Mouse (Mus musculus) intestine, embryonic 16.5 days (tissue): ENCODE data around the gene Tbx10. TPM values are rescaled to one million over a fixed set of nuclear protein-coding genes. Genes with fewer than 3 reads are reported as not detected.

Source experiments
- ATAC-seq: fragments of 200-750 bp; cut with Nextera tagmentation; 2 replicates; pipeline ENCODE4 v1.8.0; 2017; ENCODE audit warnings: moderate TSS enrichment, moderate library complexity
- H3K27ac ChIP-seq: fragments of 300-500 bp; sonication (generic); 2 replicates; pipeline ENCODE4 v1.5.1; 2014; ENCODE audit warnings: mild to moderate bottlenecking, low read length
- H3K27me3 ChIP-seq: fragments of 300-500 bp; sonication (generic); replicated peaks from 2 replicates; pipeline ENCODE4 v1.6.1; 2014; ENCODE audit warnings: low read length, control low read depth, mixed read lengths; ENCODE audit not compliant: control insufficient read depth, insufficient read depth
- H3K36me3 ChIP-seq: fragments of 300-500 bp; sonication (generic); 2 replicates; pipeline ENCODE4 v1.6.1; 2014; ENCODE audit warnings: low read length, control low read depth; ENCODE audit not compliant: control insufficient read depth, insufficient read depth
- H3K4me1 ChIP-seq: fragments of 300-500 bp; sonication (generic); 2 replicates; pipeline ENCODE4 v1.6.1; 2014; ENCODE audit warnings: low read length, control low read depth, mixed read lengths; ENCODE audit not compliant: control insufficient read depth, insufficient read depth
- H3K4me2 ChIP-seq: fragments of 300-500 bp; sonication (generic); 2 replicates; pipeline ENCODE4 v1.6.1; 2014; ENCODE audit warnings: low read depth, low read length, control low read depth
- H3K4me3 ChIP-seq: fragments of 300-500 bp; sonication (generic); 2 replicates; pipeline ENCODE4 v1.5.1; 2014; ENCODE audit warnings: mild to moderate bottlenecking, low read length
- H3K9ac ChIP-seq: fragments of 300-500 bp; sonication (generic); 2 replicates; pipeline ENCODE4 v1.6.1; 2014; ENCODE audit warnings: low read depth, low read length
- H3K9me3 ChIP-seq: fragments of 300-500 bp; sonication (generic); 2 replicates; pipeline ENCODE4 v1.6.1; 2016; ENCODE audit warnings: low read length, control low read depth; ENCODE audit not compliant: control insufficient read depth
- WGBS: fragments of 180-500 bp; shearing (Covaris S2); extraction: QIAGEN DNeasy Blood & Tissue Kit; methylation state at CpG from one replicate; pipeline ENCODE4 v1.1.7; 2014; 5-methylcytosine and 5-hydroxymethylcytosine counted together
- polyA plus RNA-seq: library from polyadenylated mRNA; unstranded; fragments of >200 nt; fragmentation: Nextera tagmentation; extraction: Ambion mirVana; gene quantifications from 2 replicates; pipeline ENCODE4 v1.2.1, GENCODE M21; 2015

Tbx10 gene
- polyA plus RNA-seq, 1 experiment from 2014 or later: 0.73 TPM

- Histone ChIP-seq H3K9ac (0 out of 2 replicates have a peak overlapping the region, but pooled peaks have one; percentile 19), H3K36me3 (no peaks in the 10 kb centered on the region), H3K27ac (no peak overlapping the region), H3K4me3 (no peak overlapping the region), H3K9me3 (no peaks in the 10 kb centered on the region), H3K4me2 (no peak overlapping the region), H3K4me1 (peaks cover 25% of the 10 kb centered on the region), H3K27me3 (no peaks in the 10 kb centered on the region)
- ATAC-seq: no peak
- WGBS: 48% methylated on average over 8 of the region's 8 CpGs
Measured at GRCm38 (mm10) chr19:3997231-3997630, 4.7 kb downstream of the Tbx10 start.

- H3K27ac ChIP-seq: no peak overlapping the region
- H3K4me2 ChIP-seq: no peak overlapping the region
- no peaks in the 10 kb centered on the region for H3K36me3 ChIP-seq
- ATAC-seq: no peak
- no peaks in the 10 kb centered on the region for H3K27me3 ChIP-seq
- H3K9me3 ChIP-seq: no peaks in the 10 kb centered on the region
- H3K4me1 ChIP-seq: peaks cover 23% of the 10 kb centered on the region
- H3K9ac ChIP-seq: no peak overlapping the region
- 76% methylated on average over 8 of the region's 8 CpGs for WGBS
- no peak overlapping the region for H3K4me3 ChIP-seq
Measured at GRCm38 (mm10) chr19:3998335-3998734, 5.8 kb downstream of the Tbx10 start.

GRCm38 (mm10) chr19:3999121-3999730, 6.7 kb downstream of the Tbx10 start:
- no peak overlapping the region for H3K27ac ChIP-seq
- WGBS: 83% methylated on average over 9 of the region's 9 CpGs
- ATAC-seq: no peak
- H3K27me3 ChIP-seq: no peaks in the 10 kb centered on the region
- H3K9me3 ChIP-seq: no peaks in the 10 kb centered on the region
- no peak overlapping the region for H3K4me3 ChIP-seq
- peak overlapping the region; percentile 95 for H3K9ac ChIP-seq
- peaks cover 23% of the 10 kb centered on the region for H3K4me1 ChIP-seq
- H3K36me3 ChIP-seq: no peaks in the 10 kb centered on the region
- peak overlapping the region; percentile 96 for H3K4me2 ChIP-seq

DNA sequence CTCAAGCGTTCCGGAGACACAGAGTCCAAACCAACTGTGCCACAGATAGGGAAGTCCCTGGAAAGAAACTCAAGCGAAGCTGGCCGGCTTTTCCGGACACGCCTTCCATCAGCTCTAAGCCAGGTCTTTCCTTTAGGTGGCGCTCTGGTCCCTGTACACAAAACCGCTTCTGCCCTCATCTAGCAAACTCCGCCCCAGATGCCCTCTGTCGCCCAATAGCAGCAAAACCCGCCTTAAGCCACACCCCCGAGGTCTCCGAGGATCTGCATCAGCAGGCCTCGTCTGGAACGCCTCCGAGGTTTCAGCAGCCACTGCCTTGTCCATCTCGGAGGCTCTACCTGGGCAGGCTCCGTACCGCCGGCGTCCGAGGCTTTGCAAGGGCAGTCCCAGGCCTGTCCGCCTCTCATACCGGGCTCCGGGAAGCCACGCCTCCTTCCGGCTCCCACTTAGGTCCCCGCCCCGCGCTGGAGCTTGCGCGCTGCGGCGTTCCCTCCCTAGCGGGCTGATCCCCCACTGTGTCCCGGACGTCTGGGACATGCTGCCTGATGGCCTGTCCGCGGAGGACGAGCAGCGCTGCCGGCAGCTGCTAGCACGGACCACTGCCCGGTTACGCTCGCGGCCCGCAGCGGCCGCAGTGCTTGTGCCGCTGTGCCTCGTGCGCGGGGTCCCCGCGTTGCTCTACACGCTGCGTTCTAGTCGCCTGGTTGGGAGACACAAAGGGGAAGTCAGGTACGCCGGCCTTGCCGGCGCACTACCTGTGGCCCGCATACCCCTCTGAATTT, 7.8 kb downstream of the Tbx10 start, which contains the start of the genes Nudt8 and Gm49405:
Gene Nudt8 (plus strand): TSS at position 462 of the 782 bp plus-strand sequence.
Gene Gm49405 (plus strand): TSS at position 508 of the 782 bp plus-strand sequence.
- peak within 1 kb of the TSS; percentile 99 for H3K27ac ChIP-seq
- H3K4me3 ChIP-seq: peak within 1 kb of the TSS; percentile 85
- H3K9ac ChIP-seq: peak within 1 kb of the TSS; percentile 95
- ATAC-seq: peak; percentile 92
- H3K36me3 ChIP-seq: no peaks in the 10 kb centered on the region
- peaks cover 23% of the 10 kb centered on the region for H3K4me1 ChIP-seq
- H3K9me3 ChIP-seq: no peaks in the 10 kb centered on the region
- WGBS: under 1% methylated on average over 64 of the region's 64 CpGs
- H3K4me2 ChIP-seq: peak within 1 kb of the TSS; percentile 96
- H3K27me3 ChIP-seq: no peaks in the 10 kb centered on the region

GRCm38 (mm10) chr19:4000949-4001525, 8.5 kb downstream of the Tbx10 start:
- peak overlapping the region; percentile 99 for H3K27ac ChIP-seq
- peak overlapping the region; percentile 96 for H3K4me2 ChIP-seq
- peak; percentile 11 for ATAC-seq
- H3K9ac ChIP-seq: peak overlapping the region; percentile 95
- 16% methylated on average over 17 of the region's 17 CpGs for whole genome bisulfite sequencing
- H3K4me3 ChIP-seq: peak overlapping the region; percentile 85
- no peaks in the 10 kb centered on the region for H3K36me3 ChIP-seq
- no peaks in the 10 kb centered on the region for H3K9me3 ChIP-seq
- no peaks in the 10 kb centered on the region for H3K27me3 ChIP-seq
- peaks cover 23% of the 10 kb centered on the region for H3K4me1 ChIP-seq

GRCm38 (mm10) chr19:4001752-4002151, 9.2 kb downstream of the Tbx10 start:
- Histone ChIP-seq H3K27ac (no peak overlapping the region), H3K4me2 (no peak overlapping the region), H3K4me3 (no peak overlapping the region), H3K27me3 (no peaks in the 10 kb centered on the region), H3K4me1 (peaks cover 23% of the 10 kb centered on the region), H3K36me3 (no peaks in the 10 kb centered on the region), H3K9ac (peak overlapping the region; percentile 95), H3K9me3 (no peaks in the 10 kb centered on the region)
- WGBS: 76% methylated on average over 5 of the region's 5 CpGs
- no peak for ATAC-seq

DNA sequence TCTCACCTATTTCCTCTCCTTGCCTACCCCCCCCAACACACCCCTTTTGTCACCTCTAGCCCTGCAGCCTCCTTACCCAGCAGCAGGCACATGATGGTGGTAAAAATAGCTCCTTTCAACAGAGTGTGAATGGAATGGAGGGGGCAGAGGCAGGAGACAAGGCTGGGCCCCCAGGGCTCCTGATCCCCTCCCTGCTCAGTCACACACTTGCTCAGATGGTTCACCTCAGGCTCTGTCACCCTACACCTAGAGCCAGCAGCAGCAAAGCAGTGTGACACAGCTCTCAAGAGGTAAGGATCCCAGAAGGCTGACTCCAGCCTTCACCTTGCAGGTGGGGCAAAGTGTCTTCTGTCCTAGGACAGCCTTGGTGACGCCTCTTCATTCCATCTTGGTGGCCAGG, 10.6 kb downstream of the Tbx10 start, which contains the start of gene Doc2g:
Gene Doc2g (plus strand): TSS at position 202 of the 400 bp plus-strand sequence.
- H3K36me3 ChIP-seq: peaks cover 9% of the 10 kb centered on the region
- no peak within 1 kb of the TSS for H3K27ac ChIP-seq
- WGBS: 65% methylated on average over 1 of the region's 1 CpGs
- peaks cover 23% of the 10 kb centered on the region for H3K4me1 ChIP-seq
- H3K4me3 ChIP-seq: no peak within 1 kb of the TSS
- H3K4me2 ChIP-seq: no peak within 1 kb of the TSS
- no peaks in the 10 kb centered on the region for H3K27me3 ChIP-seq
- ATAC-seq: no peak
- H3K9me3 ChIP-seq: no peaks in the 10 kb centered on the region
- no peak within 1 kb of the TSS for H3K9ac ChIP-seq

DNA sequence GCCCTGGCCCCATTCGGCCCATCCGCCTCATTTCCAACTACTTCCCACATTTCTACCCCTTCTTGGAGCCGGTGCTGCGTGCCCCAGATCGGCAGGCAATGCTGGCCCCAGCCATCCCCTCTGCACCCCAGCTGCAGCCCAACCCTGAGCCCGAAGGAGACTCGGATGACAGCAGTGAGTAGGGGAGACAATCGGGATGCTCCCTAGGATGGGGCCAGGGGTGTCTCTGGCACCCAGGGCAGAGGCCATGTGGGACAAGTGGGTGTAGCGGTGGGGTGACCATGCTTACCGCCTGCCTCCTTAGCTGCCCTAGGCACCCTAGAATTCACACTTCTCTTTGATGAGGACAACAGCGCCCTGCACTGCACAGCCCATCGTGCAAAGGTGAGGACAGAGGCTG, 11.1 kb downstream of the Tbx10 start:
- no peak overlapping the region for H3K4me2 ChIP-seq
- no peak overlapping the region for H3K4me3 ChIP-seq
- H3K27ac ChIP-seq: no peak overlapping the region
- no peak overlapping the region for H3K9ac ChIP-seq
- H3K9me3 ChIP-seq: no peaks in the 10 kb centered on the region
- WGBS: 75% methylated on average over 12 of the region's 12 CpGs
- peaks cover 14% of the 10 kb centered on the region for H3K36me3 ChIP-seq
- H3K4me1 ChIP-seq: peaks cover 23% of the 10 kb centered on the region
- no peaks in the 10 kb centered on the region for H3K27me3 ChIP-seq
- ATAC-seq: no peak

DNA sequence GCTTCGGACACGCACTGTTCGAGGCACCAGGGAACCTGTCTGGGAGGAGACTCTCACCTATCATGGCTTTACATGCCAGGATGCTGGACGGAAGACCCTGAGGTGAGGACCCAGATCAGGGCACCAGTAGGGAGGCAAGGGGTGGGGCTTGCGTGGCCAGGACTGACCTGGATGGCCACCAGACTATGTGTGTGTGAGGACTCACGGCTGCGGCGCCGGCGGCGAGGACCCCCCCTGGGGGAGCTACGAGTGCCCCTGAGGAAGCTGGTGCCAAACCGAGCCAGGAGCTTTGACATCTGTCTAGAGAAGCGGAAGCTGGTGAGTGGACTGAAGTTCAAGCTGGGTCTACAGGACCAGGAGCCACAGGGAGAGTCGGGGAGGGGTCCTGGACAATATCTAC, 11.8 kb downstream of the Tbx10 start:
- WGBS: 86% methylated on average over 15 of the region's 15 CpGs
- peaks cover 22% of the 10 kb centered on the region for H3K4me1 ChIP-seq
- no peak overlapping the region for H3K4me2 ChIP-seq
- no peak overlapping the region for H3K27ac ChIP-seq
- H3K4me3 ChIP-seq: no peak overlapping the region
- H3K9ac ChIP-seq: no peak overlapping the region
- H3K36me3 ChIP-seq: peaks cover 18% of the 10 kb centered on the region
- ATAC-seq: no peak
- no peaks in the 10 kb centered on the region for H3K9me3 ChIP-seq
- no peaks in the 10 kb centered on the region for H3K27me3 ChIP-seq
